Comparison of ENCODE assay signal across 17 mouse cellular contexts in genomic region chr4:114531591-114531990, GRCm38 (mm10).
"Had no signal": no experiment of that assay in that cellular context is flagged by ENCODE, and none has a peak within 500 bp of the region (broad histone marks: within the 10 kb centered on the region; RNA-seq: fewer than 3 reads in every experiment).

No protein-coding gene starts in this region.

- H3K4me1 ChIP-seq: liver, embryonic 13.5 days; midbrain, embryonic 13.5 days; neural tube, embryonic 12.5 days; neural tube, embryonic 15.5 days had no signal

- H3K36me3 ChIP-seq: liver, embryonic 13.5 days; midbrain, embryonic 13.5 days; neural tube, embryonic 12.5 days; neural tube, embryonic 15.5 days had no signal

- H3K9ac ChIP-seq: liver, embryonic 13.5 days; midbrain, embryonic 13.5 days; neural tube, embryonic 12.5 days; neural tube, embryonic 15.5 days had no signal

- DNase-seq: kidney, adult 18-20 months; kidney, adult 9 months; kidney, postnatal 36 days; layer of hippocampus, postnatal 36 days; liver, embryonic 13.5 days; lung, adult 2 months; lung, postnatal 14 days; lung, postnatal 4 days; retina, postnatal 1 day; right cerebral cortex, postnatal 25 days; thymus, adult 18-20 months; thymus, postnatal 36 days had no signal

- H3K4me2 ChIP-seq: liver, embryonic 13.5 days; midbrain, embryonic 13.5 days; neural tube, embryonic 12.5 days; neural tube, embryonic 15.5 days had no signal

- ATAC-seq: midbrain, embryonic 13.5 days had no signal

- H3K27me3 ChIP-seq: liver, embryonic 13.5 days; midbrain, embryonic 13.5 days; neural tube, embryonic 12.5 days; neural tube, embryonic 15.5 days had no signal

- H3K4me3 ChIP-seq: left cerebral cortex, adult 2 months; liver, embryonic 13.5 days; midbrain, embryonic 13.5 days; neural tube, embryonic 12.5 days; neural tube, embryonic 15.5 days had no signal

- H3K27ac ChIP-seq: kidney, postnatal 0 days; left cerebral cortex, adult 2 months; liver, embryonic 13.5 days; midbrain, embryonic 13.5 days; neural tube, embryonic 12.5 days; neural tube, embryonic 15.5 days had no signal

- H3K9me3 ChIP-seq: liver, embryonic 13.5 days; midbrain, embryonic 13.5 days; neural tube, embryonic 12.5 days; neural tube, embryonic 15.5 days had no signal
